10 mouse cellular contexts compared by ENCODE assay signal in the genomic region with DNA sequence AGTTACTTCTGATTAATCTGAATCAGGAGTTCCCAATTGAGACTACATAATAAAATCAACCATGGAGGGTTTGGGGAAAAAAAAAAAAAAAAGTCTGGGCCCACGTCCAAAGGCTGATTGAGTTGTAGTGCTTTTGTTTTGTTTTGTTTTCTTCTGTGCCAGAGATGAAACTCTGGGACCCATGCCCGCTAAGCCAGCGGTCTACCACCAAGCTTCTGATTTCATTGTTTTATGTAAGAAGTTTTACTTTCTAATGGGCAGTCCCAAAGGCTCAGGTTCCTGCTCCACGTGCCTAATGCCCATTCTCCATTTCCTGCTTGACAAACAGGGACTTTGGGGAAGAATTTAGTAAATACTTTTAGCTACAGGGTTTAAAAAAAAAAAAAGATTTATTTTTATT. TPM values are rescaled to one million over a fixed set of nuclear protein-coding genes. Genes with fewer than 3 reads are reported as not detected.
DNase-seq lines count a peak whose midpoint lies in the region; TF ChIP-seq lines count a peak whose summit lies in the region.
"Had no signal": no experiment of that assay in that cellular context is flagged by ENCODE, and none has a peak within 500 bp of the region (broad histone marks: within the 10 kb centered on the region; RNA-seq: fewer than 3 reads in every experiment).

No protein-coding gene starts in this region.

- TF ChIP-seq CTCF in lung, adult 2 months (IDR thresholded peaks at IDR 0.05; ENCODE audit: insufficient read depth, low read length), result no peak

- peak; percentile 23 for DNase-seq in gastrocnemius, postnatal 14 days
- no peak for DNase-seq in gastrocnemius, adult 18-20 months (ENCODE audit: low spot score)
- peak; percentile 24 to 50 for DNase-seq in lung, adult 18-20 months
- no peak for DNase-seq in lung, adult 2 months
- peak; percentile 21 for DNase-seq in brain, adult 2 months (ENCODE audit: low read depth, low spot score)
- DNase-seq in lung, postnatal 25 days (ENCODE audit: low spot score), result peak; percentile 54
- no peak for DNase-seq in neural tube, embryonic 10.5 days (ENCODE audit: extremely low spot score, low spot score)
- no peak for DNase-seq in spleen, adult 18-20 months

- intact Hi-C loops in gastrocnemius, postnatal 14 days (cut with DNase I; ENCODE audit: low total_unique reads), result no loop called here

- 38% methylated on average over 4 of the region's 4 CpGs for WGBS in lung, adult 2 months

- H3K4me3 ChIP-seq in lung, adult 2 months (replicated peaks; ENCODE audit: extremely low read depth, low read depth, low read length), result no peak overlapping the region
- H3K4me3 ChIP-seq: embryonic facial prominence, embryonic 12.5 days; left cerebral cortex, adult 2 months had no signal

- no peak for TF ChIP-seq POLR2A in lung, adult 2 months (IDR thresholded peaks at IDR 0.05; ENCODE audit: borderline replicate concordance, extremely low read depth, low read depth, low read length)

- H3K4me1 ChIP-seq in lung, adult 2 months (ENCODE audit: control insufficient read depth, insufficient read depth, low read length), result no peaks in the 10 kb centered on the region
- H3K4me1 ChIP-seq: embryonic facial prominence, embryonic 12.5 days had no signal

RNA-seq across cellular contexts. Expression of a gene that starts 18.0 kb away (rescaled TPM):
- 10 to 100 TPM; 36.8 to 41.5 TPM for total RNA-seq in gastrocnemius, postnatal 14 days (2021)
- 10 to 100 TPM; 14.7 to 20.7 TPM for total RNA-seq in gastrocnemius, adult 18-20 months (2021)
- 5.6 and 12.2 TPM in 2 replicates for polyA plus RNA-seq in lung, adult 2 months (2012; rRNA removed)

RNA-seq across cellular contexts. Expression of a gene that starts 33.9 kb away (rescaled TPM):
- total RNA-seq in gastrocnemius, postnatal 14 days (2021), result 10 to 100 TPM; 61.5 to 66.5 TPM
- 10 to 100 TPM; 21.9 to 29.9 TPM for total RNA-seq in gastrocnemius, adult 18-20 months (2021)
- polyA plus RNA-seq in lung, adult 2 months (2012; rRNA removed), result 85.4 and 132 TPM in 2 replicates

Comparison
In these comparisons a context has a peak if more than half of its experiments do, and no peak if none do; other contexts are left out.
1. DNase-seq: peak in gastrocnemius, postnatal 14 days (single experiment), lung, adult 18-20 months (2 of 2), brain, adult 2 months (single experiment) and lung, postnatal 25 days (single experiment); none in gastrocnemius, adult 18-20 months (single experiment), lung, adult 2 months (single experiment), neural tube, embryonic 10.5 days (single experiment) and spleen, adult 18-20 months (0 of 2).